Mouse (Mus musculus) neural tube, embryonic 15.5 days (tissue): ENCODE results near the gene Aebp1. TPM values are rescaled to one million over a fixed set of nuclear protein-coding genes. Genes with fewer than 3 reads are reported as not detected.

Experiments
- ATAC-seq: fragments of 200-750 bp; cut with Nextera tagmentation; 2 replicates; pipeline ENCODE4 v1.8.0; 2017; ENCODE audit warnings: mild to moderate bottlenecking, moderate TSS enrichment, moderate library complexity; ENCODE audit not compliant: low FRiP score
- H3K27ac ChIP-seq: fragments of 300-500 bp; sonication (generic); replicated peaks from 2 replicates; pipeline ENCODE4 v1.5.1; 2015; ENCODE audit warnings: mild to moderate bottlenecking, inconsistent platforms
- H3K27me3 ChIP-seq: fragments of 300-500 bp; sonication (generic); replicated peaks from 2 replicates; pipeline ENCODE4 v1.6.1; 2015; ENCODE audit warnings: inconsistent platforms
- H3K36me3 ChIP-seq: fragments of 300-500 bp; sonication (generic); 2 replicates; pipeline ENCODE4 v1.6.1; 2015; ENCODE audit warnings: inconsistent platforms
- H3K4me1 ChIP-seq: fragments of 300-500 bp; sonication (generic); 2 replicates; pipeline ENCODE4 v1.6.1; 2015; ENCODE audit warnings: inconsistent platforms
- H3K4me2 ChIP-seq: fragments of 300-500 bp; sonication (generic); 2 replicates; pipeline ENCODE4 v1.6.1; 2015; ENCODE audit warnings: inconsistent platforms, mild to moderate bottlenecking, moderate library complexity
- H3K4me3 ChIP-seq: fragments of 300-500 bp; sonication (generic); replicated peaks from 2 replicates; pipeline ENCODE4 v1.5.1; 2015; ENCODE audit warnings: mild to moderate bottlenecking, inconsistent platforms
- H3K9ac ChIP-seq: fragments of 300-500 bp; sonication (generic); replicated peaks from 2 replicates; pipeline ENCODE4 v1.6.1; 2015; ENCODE audit warnings: mild to moderate bottlenecking, inconsistent platforms
- H3K9me3 ChIP-seq: fragments of 300-500 bp; sonication (generic); replicated peaks from 2 replicates; pipeline ENCODE4 v1.6.1; 2016; ENCODE audit warnings: inconsistent platforms
- WGBS: fragments of 180-500 bp; shearing (Covaris S2); methylation state at CpG from one replicate; pipeline ENCODE4 v1.1.7; 2015; ENCODE audit warnings: mixed read lengths; 5-methylcytosine and 5-hydroxymethylcytosine counted together
- polyA plus RNA-seq: library from polyadenylated mRNA; unstranded; fragments of >200 nt; fragmentation: Nextera tagmentation; extraction: Ambion mirVana; gene quantifications from 2 replicates; pipeline ENCODE4 v1.2.1, GENCODE M21; 2015

The Aebp1 gene
- polyA plus RNA-seq, 1 experiment from 2014 or later, result 22.1 TPM

DNA sequence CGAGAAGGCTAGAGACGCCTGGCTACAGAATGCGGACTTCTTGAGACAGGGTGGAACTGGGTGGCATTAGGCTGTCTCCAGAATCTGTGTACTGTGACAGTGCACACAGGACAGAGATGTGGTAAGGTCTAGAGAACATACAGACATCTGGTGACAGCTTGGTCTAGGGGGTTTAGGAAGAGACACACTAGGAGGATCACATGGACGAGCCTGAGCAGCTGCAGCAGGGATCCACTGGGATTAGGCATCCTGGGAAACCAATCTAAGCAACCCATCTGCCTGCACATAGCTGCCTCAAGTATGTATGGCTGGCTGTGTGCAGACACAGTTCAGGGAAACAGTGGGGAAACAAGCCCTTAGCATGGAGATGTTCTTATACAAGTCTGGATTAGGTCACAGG is 52.2 kb downstream of the Aebp1 start:
- H3K9me3 ChIP-seq, result no peaks in the 10 kb centered on the region
- no peak overlapping the region for H3K4me2 ChIP-seq
- H3K4me1 ChIP-seq, result 0 out of 2 replicates have a peak, but pooled peaks cover 3% of the 10 kb centered on the region
- no peak overlapping the region for H3K4me3 ChIP-seq
- ATAC-seq, result no peak
- 76% methylated on average over 4 of the region's 4 CpGs for WGBS
- H3K9ac ChIP-seq, result no peak overlapping the region
- H3K27me3 ChIP-seq, result no peaks in the 10 kb centered on the region
- H3K36me3 ChIP-seq, result no peaks in the 10 kb centered on the region
- H3K27ac ChIP-seq, result no peak overlapping the region

GRCm38 (mm10) chr11:5914940-5915339 is 53.2 kb downstream of the Aebp1 start:
- 50% methylated on average over 5 of the region's 5 CpGs for WGBS
- H3K27me3 ChIP-seq, result no peaks in the 10 kb centered on the region
- H3K4me2 ChIP-seq, result no peak overlapping the region
- no peak for ATAC-seq
- H3K9me3 ChIP-seq, result no peaks in the 10 kb centered on the region
- no peak overlapping the region for H3K9ac ChIP-seq
- no peak overlapping the region for H3K4me3 ChIP-seq
- no peak overlapping the region for H3K27ac ChIP-seq
- H3K36me3 ChIP-seq, result no peaks in the 10 kb centered on the region
- H3K4me1 ChIP-seq, result 0 out of 2 replicates have a peak, but pooled peaks cover 3% of the 10 kb centered on the region

DNA sequence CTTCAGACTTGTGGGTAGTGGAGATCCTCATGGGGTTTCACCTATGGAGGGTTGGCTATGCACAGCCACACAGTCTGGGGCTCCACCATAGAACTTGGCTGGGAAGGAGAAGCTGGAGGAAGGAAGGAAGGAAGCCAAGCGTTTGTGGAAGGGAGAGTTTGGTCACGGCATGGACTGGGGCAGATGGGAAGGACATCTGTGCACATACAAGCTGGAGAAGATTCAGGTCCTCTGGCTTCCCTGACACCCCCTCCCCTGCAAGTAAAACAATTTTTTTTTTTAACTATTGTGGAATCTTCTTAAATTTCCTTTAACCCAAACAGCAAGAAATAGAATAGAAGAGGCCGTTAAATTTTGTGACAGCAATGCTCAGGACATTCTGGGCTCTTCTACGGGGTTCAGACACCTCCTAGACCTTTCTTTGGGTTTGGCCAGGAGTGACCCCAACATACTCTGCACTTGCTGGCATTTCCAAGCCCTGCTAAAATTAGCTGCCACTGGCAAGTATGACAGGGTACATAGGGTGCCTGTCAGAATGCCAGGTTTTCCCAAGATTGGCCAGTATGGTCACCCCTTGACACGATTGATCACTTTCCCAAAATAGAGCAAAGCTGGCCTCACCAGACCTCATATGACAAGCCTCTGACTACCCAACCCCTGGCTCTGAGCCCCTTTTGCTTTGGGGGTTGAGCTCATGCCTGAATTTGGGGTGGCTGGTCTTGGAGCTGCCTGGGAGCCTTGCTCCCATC is 53.9 kb downstream of the Aebp1 start:
- Histone ChIP-seq H3K27me3 (no peaks in the 10 kb centered on the region), H3K27ac (no peak overlapping the region), H3K4me3 (no peak overlapping the region), H3K9me3 (no peaks in the 10 kb centered on the region), H3K4me2 (no peak overlapping the region), H3K36me3 (no peaks in the 10 kb centered on the region), H3K9ac (no peak overlapping the region), H3K4me1 (0 out of 2 replicates have a peak, but pooled peaks cover 3% of the 10 kb centered on the region)
- WGBS, result 82% methylated on average over 5 of the region's 5 CpGs
- ATAC-seq, result no peak

DNA sequence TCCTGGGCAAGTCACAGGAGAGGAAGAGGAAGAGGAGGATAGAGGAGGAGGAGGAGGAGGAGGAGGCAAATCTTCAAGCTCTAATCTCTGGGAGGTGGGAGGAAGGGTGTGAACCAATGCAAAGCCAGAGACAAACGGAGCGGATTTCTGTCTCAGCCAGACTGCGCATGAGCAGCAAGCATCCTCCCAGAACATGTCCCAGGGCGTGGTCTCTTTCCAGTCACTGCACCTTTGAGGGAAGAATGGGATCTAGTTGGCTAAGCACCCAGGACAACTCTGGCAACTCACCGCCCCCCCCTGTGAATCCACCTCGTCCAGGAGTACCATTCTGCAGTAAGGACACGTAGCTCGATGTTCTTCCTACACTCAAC is 54.4 kb downstream of the Aebp1 start:
- Histone ChIP-seq H3K4me1 (0 out of 2 replicates have a peak, but pooled peaks cover 3% of the 10 kb centered on the region), H3K4me2 (no peak overlapping the region), H3K9me3 (no peaks in the 10 kb centered on the region), H3K4me3 (no peak overlapping the region), H3K27me3 (no peaks in the 10 kb centered on the region), H3K36me3 (no peaks in the 10 kb centered on the region), H3K27ac (no peak overlapping the region), H3K9ac (no peak overlapping the region)
- ATAC-seq, result no peak
- WGBS, result 83% methylated on average over 8 of the region's 8 CpGs

GRCm38 (mm10) chr11:5918111-5918510 is 56.4 kb downstream of the Aebp1 start:
- Histone ChIP-seq H3K4me1 (no peaks in the 10 kb centered on the region), H3K27me3 (no peaks in the 10 kb centered on the region), H3K27ac (no peak overlapping the region), H3K36me3 (no peaks in the 10 kb centered on the region), H3K9ac (no peak overlapping the region), H3K9me3 (no peaks in the 10 kb centered on the region), H3K4me3 (no peak overlapping the region), H3K4me2 (no peak overlapping the region)
- no peak for ATAC-seq
- 83% methylated on average over 2 of the region's 2 CpGs for WGBS

GRCm38 (mm10) chr11:5919606-5920005 is 57.9 kb downstream of the Aebp1 start:
- no peak for ATAC-seq
- 95% methylated on average over 4 of the region's 4 CpGs for WGBS
- Histone ChIP-seq H3K27ac (no peak overlapping the region), H3K9me3 (no peaks in the 10 kb centered on the region), H3K27me3 (no peaks in the 10 kb centered on the region), H3K4me3 (no peak overlapping the region), H3K4me1 (no peaks in the 10 kb centered on the region), H3K9ac (no peak overlapping the region), H3K4me2 (no peak overlapping the region), H3K36me3 (no peaks in the 10 kb centered on the region)

DNA sequence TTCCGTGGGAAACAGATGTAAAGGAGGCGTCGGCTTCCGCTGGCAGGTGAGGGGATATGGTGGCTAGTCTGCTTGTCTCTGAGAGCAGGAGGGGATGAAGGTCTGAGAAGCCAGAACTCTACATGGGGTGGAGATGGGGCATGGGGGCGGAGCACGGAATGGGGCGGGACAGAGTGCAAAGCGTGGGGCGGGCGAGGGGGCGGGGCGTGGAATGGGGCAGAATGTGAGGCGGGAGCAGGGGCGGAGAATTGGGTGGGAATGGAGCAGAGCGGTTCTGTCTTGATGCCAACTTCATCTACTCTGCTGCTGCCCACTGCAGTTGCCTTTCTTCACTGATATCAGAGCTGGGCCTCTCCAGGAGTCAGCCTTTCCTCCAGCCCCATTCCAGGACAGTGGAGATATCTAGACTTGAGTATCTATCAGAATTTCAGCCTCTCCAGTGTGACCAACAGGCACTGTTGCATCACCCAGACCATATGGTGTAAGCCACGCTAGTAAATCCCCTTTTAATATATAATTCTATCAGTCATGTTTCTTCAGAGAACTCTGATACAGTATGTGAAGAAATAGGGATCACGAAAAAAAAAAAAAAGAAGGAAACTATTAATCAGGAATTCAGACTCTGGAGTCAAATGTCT is 58.7 kb downstream of the Aebp1 start:
- no peak for ATAC-seq
- 41% methylated on average over 17 of the region's 17 CpGs for WGBS
- H3K9ac ChIP-seq, result no peak overlapping the region
- H3K27ac ChIP-seq, result no peak overlapping the region
- no peaks in the 10 kb centered on the region for H3K4me1 ChIP-seq
- no peak overlapping the region for H3K4me3 ChIP-seq
- no peaks in the 10 kb centered on the region for H3K36me3 ChIP-seq
- H3K9me3 ChIP-seq, result no peaks in the 10 kb centered on the region
- no peak overlapping the region for H3K4me2 ChIP-seq
- H3K27me3 ChIP-seq, result no peaks in the 10 kb centered on the region

Other genes starting within 250 kb of the Aebp1 start
- 197 and 206 TPM in 2 replicates for gene Mrps24, start 146.3 kb upstream of the Aebp1 start, polyA plus RNA-seq
- 33.0 and 34.1 TPM in 2 replicates for gene Urgcp, start 99.6 kb upstream of the Aebp1 start, polyA plus RNA-seq
- gene Dbnl, start 73.5 kb upstream of the Aebp1 start, polyA plus RNA-seq, result 131 and 142 TPM in 2 replicates
- gene Pgam2, start 58.2 kb upstream of the Aebp1 start, polyA plus RNA-seq, result 14.4 and 21.9 TPM in 2 replicates
- gene Polm, start 23.9 kb upstream of the Aebp1 start, polyA plus RNA-seq, result 6.5 and 8.5 TPM in 2 replicates
- gene Pold2, start 16.3 kb downstream of the Aebp1 start, polyA plus RNA-seq, result 64.5 and 81.0 TPM in 2 replicates
- gene Myl7, start 36.8 kb downstream of the Aebp1 start, polyA plus RNA-seq, result 1.4 and 10.6 TPM in 2 replicates
- gene Gck, start 88.1 kb downstream of the Aebp1 start, polyA plus RNA-seq, result 3.4 and 4.2 TPM in 2 replicates
- 84.9 and 87.1 TPM in 2 replicates for gene Ykt6, start 93.7 kb downstream of the Aebp1 start, polyA plus RNA-seq
- 113 and 140 TPM in 2 replicates for gene Camk2b, start 204.4 kb downstream of the Aebp1 start, polyA plus RNA-seq